Mouse (Mus musculus) gonadal fat pad, adult 2 months (tissue): ENCODE measurements at regions not wholly inside any gene's neighbourhood (a gene's known extent, or its start where the extent isn't known, plus 50 kb on each side); places are given as distances from the start of the nearest gene placed in this dataset.
A peak's percentile ranks its signal among the peaks of the same experiment; 100 is the strongest.

ENCODE experiments used
- DNase-seq: peaks from one replicate; pipeline ENCODE4 v3.0.0-alpha.2; 2012; ENCODE audit warnings: low read depth

DNA sequence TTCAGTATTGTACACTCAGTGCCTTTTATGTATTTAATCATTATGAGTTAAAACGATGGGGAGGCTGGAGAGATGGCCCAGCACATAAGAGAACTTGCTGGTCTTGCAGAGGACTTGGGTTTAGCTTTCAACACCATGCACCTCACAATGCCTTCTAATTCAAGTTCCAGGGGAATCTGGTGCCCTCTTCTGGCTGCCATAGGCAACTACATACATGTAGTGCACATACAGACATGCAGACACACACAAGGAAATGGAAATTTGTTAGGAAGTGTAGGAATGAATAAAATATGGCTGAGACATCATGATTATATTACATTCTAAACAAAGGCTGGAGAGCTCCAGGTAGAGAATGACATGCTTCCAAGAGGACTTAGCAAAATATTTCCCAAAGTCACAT is 251.4 kb downstream of the Hivep2 start:
- DNase-seq: no peak

DNA sequence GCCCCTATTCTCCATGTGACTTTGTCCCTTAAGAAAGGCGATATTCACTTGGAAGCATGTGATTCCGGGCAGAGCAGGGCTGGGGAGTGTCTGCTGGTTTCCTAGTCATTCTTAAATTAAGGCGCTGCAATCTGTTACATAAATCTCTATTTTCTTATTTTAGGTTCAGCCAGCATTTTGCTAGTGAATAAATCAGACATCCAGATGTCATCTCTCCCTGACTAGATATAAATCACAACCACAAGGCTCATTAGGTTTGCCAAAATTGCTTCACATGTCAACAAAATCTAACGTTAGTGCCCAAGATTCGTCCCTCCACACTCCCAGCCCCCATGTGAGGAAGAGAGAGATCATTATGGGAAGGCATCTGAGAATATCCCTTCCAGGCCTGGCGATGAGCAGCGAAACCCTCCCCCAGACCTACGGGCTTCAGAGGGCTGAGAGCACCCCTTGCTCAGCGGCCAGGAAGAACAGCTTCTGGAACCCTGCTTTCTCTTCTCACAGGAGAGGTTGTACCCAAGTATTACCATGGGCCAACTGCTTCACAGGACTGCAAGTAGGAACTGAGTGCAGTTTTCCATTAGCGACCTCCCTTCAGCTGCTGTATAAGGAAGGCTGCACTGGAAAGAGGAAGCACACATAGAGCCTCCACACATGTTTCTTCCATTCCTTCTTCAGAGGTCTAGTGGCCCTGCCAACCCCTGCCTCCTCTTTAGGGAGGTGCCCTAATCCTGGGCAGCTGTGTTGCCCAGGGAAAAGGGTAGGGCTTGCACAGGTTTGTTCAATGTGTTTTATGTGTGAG is 250.5 kb downstream of the Hivep2 start:
- DNase-seq: no peak

DNA sequence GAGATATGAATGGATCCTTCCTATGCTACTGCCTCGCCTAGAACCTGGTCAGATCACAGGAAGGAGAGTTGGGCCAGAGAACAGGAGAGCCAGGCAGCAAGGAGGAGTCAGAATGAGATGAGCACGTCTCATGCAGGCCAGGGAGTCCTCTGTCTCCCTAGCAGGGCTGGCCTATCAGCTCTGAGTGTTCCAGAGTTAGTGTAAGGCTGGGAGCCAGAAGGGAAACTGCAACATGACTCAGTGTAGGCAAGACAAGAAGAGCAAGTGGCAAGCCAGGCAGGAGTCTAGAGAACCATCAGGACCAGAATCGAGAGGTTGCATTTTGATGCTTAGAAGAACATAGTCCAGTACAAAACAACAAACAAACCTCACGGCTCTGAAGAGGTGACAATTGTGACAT is 249.6 kb downstream of the Hivep2 start:
- DNase-seq: no peak

DNA sequence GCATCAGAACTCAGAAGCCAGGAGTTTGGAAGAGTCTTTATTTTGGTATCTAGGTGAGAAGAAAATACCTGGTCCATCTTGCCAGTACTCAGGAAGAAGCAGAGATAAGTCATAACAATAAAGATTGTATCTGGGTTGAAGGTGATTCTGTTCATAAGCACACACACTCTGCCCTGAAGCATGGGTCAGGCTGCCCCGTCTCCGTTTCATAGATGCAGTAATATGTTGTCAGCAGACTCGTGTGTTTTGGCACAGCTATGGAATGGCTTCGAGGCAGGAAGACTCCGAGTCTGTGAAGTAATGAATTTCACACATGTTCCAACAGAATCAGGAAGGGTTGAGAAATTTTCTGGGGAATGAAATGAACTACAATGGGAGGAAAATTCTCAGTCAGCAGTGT is 247.7 kb downstream of the Hivep2 start:
- DNase-seq: peak; percentile 86

DNA sequence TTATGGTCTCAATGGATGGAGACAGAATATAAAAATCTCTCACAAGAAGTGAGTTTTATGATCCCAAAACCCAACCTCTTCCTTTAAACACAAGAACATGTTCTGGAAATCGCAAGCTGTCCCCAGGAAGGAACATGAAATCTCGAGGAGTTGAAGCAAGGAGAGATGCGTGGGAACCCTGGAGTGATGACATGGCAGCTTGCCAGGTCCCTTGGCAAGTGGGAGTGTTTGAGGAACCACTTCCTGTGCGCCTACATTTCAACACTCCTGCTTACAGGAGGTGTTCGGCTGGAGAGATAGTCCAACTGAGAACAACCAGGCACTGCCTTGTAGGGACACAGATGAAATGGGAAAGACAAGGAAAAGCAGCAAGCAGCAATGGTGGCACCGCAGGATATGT is 246.1 kb downstream of the Hivep2 start:
- DNase-seq: peak; percentile 81

DNA sequence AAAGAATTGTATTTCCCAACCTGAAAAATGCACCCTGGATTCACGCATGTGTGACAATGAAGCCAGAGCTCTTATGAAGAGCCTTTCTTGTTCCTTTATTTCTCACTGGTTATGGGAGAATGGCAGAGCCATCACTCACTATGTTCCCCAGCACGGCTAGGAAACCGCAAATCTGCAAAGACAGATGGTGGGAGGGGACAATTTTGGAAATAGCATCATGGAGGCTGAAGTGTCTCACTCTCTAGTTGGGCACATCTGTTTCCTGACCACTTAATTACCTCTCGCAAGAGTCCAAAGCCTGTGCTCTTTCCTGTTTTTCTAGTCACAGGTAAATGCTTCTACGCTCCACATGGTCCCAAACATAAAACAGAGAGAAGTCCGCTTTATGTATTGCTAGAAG is 245.6 kb downstream of the Hivep2 start:
- DNase-seq: no peak

DNA sequence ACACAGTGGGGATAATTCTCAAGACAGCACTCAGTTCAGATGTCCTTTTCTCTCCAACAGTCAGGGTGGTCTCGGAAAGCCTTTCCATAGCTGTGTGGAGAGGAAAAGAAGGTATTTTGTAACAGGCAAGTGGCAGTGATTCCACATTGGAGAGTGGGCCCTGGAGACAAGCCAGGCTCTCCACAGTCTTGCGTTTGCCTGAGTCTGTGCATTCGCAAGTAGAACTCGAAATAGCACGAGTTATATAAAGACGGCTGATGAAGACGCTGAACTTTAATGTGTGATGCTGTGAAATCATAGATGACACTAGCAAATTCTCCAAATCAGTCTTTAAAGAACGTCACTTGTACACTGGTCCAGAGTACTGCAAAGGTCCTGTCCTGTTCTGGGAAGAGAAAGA is 244.6 kb downstream of the Hivep2 start:
- no peak for DNase-seq

DNA sequence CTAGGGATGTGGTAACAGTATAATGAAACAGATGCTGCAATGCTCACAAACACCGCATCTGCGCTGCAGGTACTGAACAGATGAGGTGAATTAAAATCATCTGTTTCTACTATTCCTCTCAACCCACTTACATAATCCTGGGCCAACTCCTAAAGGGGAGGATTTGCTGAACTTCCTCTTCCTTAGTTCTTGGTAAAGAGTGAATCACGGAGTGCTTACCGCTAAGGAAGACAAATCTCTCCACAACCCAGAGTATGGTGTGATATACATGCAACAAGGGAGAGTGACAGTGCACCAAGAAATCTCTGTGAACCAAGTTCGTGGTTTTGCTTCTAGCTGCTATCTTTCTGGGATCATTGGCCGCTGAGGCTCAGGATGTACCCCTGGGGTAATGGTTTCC is 244.2 kb downstream of the Hivep2 start:
- DNase-seq: no peak

DNA sequence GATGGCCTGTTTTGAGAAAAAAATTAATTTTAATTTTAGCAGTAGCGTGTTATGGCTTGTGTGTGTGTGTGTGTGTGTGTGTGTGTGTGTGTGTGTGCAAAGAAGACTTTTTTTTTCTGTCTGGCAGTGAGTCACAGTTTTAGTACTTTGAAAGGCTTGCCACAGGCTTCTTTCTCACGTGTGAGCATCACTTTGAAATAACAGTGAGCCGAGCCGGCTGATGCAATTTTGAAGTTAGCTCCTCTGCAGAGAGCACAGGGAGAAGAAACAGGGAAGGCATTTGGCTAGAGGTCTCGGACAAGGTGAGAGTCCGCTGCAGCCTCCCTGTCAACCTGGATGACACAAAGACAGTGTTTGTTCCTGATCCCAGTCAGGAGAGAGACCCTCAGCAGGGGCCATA is 242.3 kb downstream of the Hivep2 start:
- DNase-seq: no peak

DNA sequence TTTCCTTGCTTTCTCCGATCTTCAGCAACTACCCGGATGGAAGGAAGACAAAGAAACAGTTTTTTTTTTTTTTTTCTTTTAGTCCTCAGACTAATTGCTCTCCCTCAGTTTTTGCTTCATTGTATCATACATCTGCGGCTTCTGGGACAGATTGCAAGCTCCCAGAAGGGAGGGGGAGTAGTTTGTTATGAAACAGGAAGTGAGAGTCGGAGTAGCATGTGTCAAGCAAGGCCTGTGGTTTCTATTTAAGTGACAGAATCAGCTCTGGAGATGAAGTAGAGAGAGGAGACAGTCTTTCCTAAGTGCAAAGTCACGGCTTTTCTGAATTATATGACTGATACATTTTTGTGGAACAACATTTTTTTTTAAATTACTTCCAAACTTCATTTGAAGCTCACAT is 241.7 kb downstream of the Hivep2 start:
- DNase-seq: no peak

DNA sequence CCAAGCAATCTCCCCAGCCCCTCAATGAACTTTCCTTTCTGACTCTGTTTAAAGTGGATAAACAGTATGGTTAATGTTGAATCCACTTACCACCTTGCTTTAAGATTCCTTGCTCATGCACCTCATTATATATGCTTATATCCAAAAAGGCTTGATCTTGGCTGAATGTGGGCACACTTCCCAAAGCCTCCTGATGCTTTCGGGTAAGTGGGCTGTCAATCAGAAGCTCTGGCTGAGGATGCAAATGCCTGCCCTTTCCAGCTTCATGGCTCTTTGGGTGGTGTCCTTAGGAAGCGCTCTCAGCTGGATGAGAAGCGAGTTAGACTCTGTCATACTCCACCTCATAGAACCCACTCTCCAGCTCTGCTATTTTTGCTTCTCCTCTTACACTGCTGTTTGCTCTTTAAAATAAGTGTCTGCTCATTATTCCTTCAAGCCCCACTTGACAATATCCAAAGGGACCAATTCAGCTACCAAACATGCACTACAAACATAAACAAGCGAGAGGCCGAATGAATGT is 241.2 kb downstream of the Hivep2 start:
- DNase-seq: no peak
